Mouse (Mus musculus) heart, postnatal 0 days (tissue): ENCODE data around the gene Timp4.

Experiments
- CTCF ChIP-seq: IDR thresholded peaks from 2 replicates; pipeline ENCODE4 v1.5.1; 2016; ENCODE audit warnings: antibody characterized with exemption, control low read depth, low read depth
- EP300 ChIP-seq: IDR thresholded peaks from 2 replicates; pipeline ENCODE4 v1.6.1; 2016; ENCODE audit warnings: antibody characterized with exemption, low read depth

- TF ChIP-seq CTCF (no peak), EP300 (no peak)
These were observed 22.7 kb upstream of the Timp4 start for GRCm38 (mm10) chr6:115274705-115275104.
